ENCODE assay signal across 15 mouse cellular contexts in genomic region chr11:117498137-117498511, GRCm38 (mm10). TPM values are rescaled to one million over a fixed set of nuclear protein-coding genes. Genes with fewer than 3 reads are reported as not detected.
DNase-seq lines count a peak whose midpoint lies in the region; ATAC-seq and TF ChIP-seq lines count a peak whose summit lies in the region.
"Had no signal": no experiment of that assay in that cellular context is flagged by ENCODE, and none has a peak within 500 bp of the region (broad histone marks: within the 10 kb centered on the region; RNA-seq: fewer than 3 reads in every experiment).

No protein-coding gene starts in this region.

- H3K9me3 ChIP-seq in embryonic facial prominence, embryonic 11.5 days (replicated peaks; ENCODE audit: control insufficient read depth, low read length): no peaks in the 10 kb centered on the region
- H3K9me3 ChIP-seq in hindbrain, embryonic 13.5 days: no peaks in the 10 kb centered on the region
- H3K9me3 ChIP-seq in midbrain, embryonic 11.5 days (ENCODE audit: control insufficient read depth, low read length): no peaks in the 10 kb centered on the region
- H3K9me3 ChIP-seq: heart, embryonic 15.5 days; liver, embryonic 15.5 days had no signal

- intact Hi-C loops in gastrocnemius, adult 2 months (cut with DNase I): no loop called here
- intact Hi-C loops in left cerebral cortex, postnatal 4 days (cut with DNase I): no loop called here

- H3K27me3 ChIP-seq in embryonic facial prominence, embryonic 11.5 days (ENCODE audit: control insufficient read depth, insufficient read depth, low read length): no peaks in the 10 kb centered on the region
- H3K27me3 ChIP-seq in hindbrain, embryonic 13.5 days: peaks cover 9% of the 10 kb centered on the region
- H3K27me3 ChIP-seq in midbrain, embryonic 11.5 days (ENCODE audit: control insufficient read depth, insufficient read depth, low read length): no peaks in the 10 kb centered on the region
- H3K27me3 ChIP-seq: liver, embryonic 15.5 days had no signal

- H3K27ac ChIP-seq in gastrocnemius, adult 2 months: peak overlapping the region; percentile 78
- H3K27ac ChIP-seq in embryonic facial prominence, embryonic 11.5 days (replicated peaks; ENCODE audit: low read depth, low read length): peak overlapping the region; percentile 84
- peak overlapping the region; percentile 97 for H3K27ac ChIP-seq in hindbrain, embryonic 13.5 days
- peak overlapping the region; percentile 85 for H3K27ac ChIP-seq in midbrain, embryonic 11.5 days (ENCODE audit: low read depth, low read length)
- H3K27ac ChIP-seq: heart, embryonic 15.5 days; liver, embryonic 15.5 days had no signal

- DNase-seq in gastrocnemius, adult 2 months: no peak
- DNase-seq in gastrocnemius, adult 18-20 months (ENCODE audit: low spot score): no peak
- DNase-seq in embryonic facial prominence, embryonic 11.5 days (ENCODE audit: low spot score): no peak
- no peak for DNase-seq in midbrain, embryonic 11.5 days (ENCODE audit: low spot score, missing footprints)
- no peak for DNase-seq in cerebellum, adult 11-12 months
- DNase-seq in spleen, postnatal 36 days (ENCODE audit: low spot score in 2 of 2): no peak
- DNase-seq in left cerebral cortex, postnatal 4 days: no peak
- DNase-seq: adrenal gland, postnatal 25 days had no signal

- peaks cover 10% of the 10 kb centered on the region for H3K4me1 ChIP-seq in embryonic facial prominence, embryonic 11.5 days (ENCODE audit: control insufficient read depth, insufficient read depth, low read length)
- H3K4me1 ChIP-seq in hindbrain, embryonic 13.5 days (replicated peaks): peaks cover 54% of the 10 kb centered on the region
- peaks cover 24% of the 10 kb centered on the region for H3K4me1 ChIP-seq in midbrain, embryonic 11.5 days (ENCODE audit: control insufficient read depth, insufficient read depth, low read length)
- H3K4me1 ChIP-seq: liver, embryonic 15.5 days had no signal

- no peaks in the 10 kb centered on the region for H3K36me3 ChIP-seq in embryonic facial prominence, embryonic 11.5 days (replicated peaks; ENCODE audit: control insufficient read depth, insufficient read depth, low read depth, low read length)
- H3K36me3 ChIP-seq in hindbrain, embryonic 13.5 days: no peaks in the 10 kb centered on the region
- no peaks in the 10 kb centered on the region for H3K36me3 ChIP-seq in midbrain, embryonic 11.5 days (ENCODE audit: control insufficient read depth, insufficient read depth, low read length)
- H3K36me3 ChIP-seq: G1E; heart, embryonic 15.5 days; liver, embryonic 15.5 days had no signal

- WGBS in embryonic facial prominence, embryonic 11.5 days: 48% methylated on average over 1 of the region's 1 CpGs
- 29% methylated on average over 1 of the region's 1 CpGs for WGBS in hindbrain, embryonic 13.5 days
- 53% methylated on average over 1 of the region's 1 CpGs for WGBS in midbrain, embryonic 11.5 days

- peak overlapping the region; percentile 47 for H3K9ac ChIP-seq in embryonic facial prominence, embryonic 11.5 days (replicated peaks; ENCODE audit: low read length)
- peak overlapping the region; percentile 60 for H3K9ac ChIP-seq in hindbrain, embryonic 13.5 days
- H3K9ac ChIP-seq in midbrain, embryonic 11.5 days (ENCODE audit: low read length): peak overlapping the region; percentile 42
- H3K9ac ChIP-seq: heart, embryonic 15.5 days; liver, embryonic 15.5 days had no signal

- H3K4me2 ChIP-seq in embryonic facial prominence, embryonic 11.5 days (ENCODE audit: low read depth, low read length): peak overlapping the region; percentile 25
- H3K4me2 ChIP-seq in hindbrain, embryonic 13.5 days: peak overlapping the region; percentile 42
- peak overlapping the region; percentile 30; the same call in 1 of the 2 replicates for H3K4me2 ChIP-seq in midbrain, embryonic 11.5 days
- H3K4me2 ChIP-seq: liver, embryonic 15.5 days had no signal

- TF ChIP-seq CTCF in gastrocnemius, adult 2 months (IDR thresholded peaks at IDR 0.05): no peak

- no peak for ATAC-seq in embryonic facial prominence, embryonic 11.5 days (replicated peaks; ENCODE audit: insufficient number of reproducible peaks, low FRiP score, low TSS enrichment, low read depth)
- peak; percentile 34 for ATAC-seq in hindbrain, embryonic 13.5 days (ENCODE audit: low FRiP score)
- no peak; the same call in 1 of the 2 replicates for ATAC-seq in midbrain, embryonic 11.5 days (ENCODE audit: low FRiP score)

- no peak overlapping the region for H3K4me3 ChIP-seq in gastrocnemius, adult 2 months
- no peak overlapping the region for H3K4me3 ChIP-seq in embryonic facial prominence, embryonic 11.5 days (ENCODE audit: low read depth, low read length)
- no peak overlapping the region for H3K4me3 ChIP-seq in hindbrain, embryonic 13.5 days
- no peak overlapping the region for H3K4me3 ChIP-seq in midbrain, embryonic 11.5 days (ENCODE audit: low read depth, low read length)
- H3K4me3 ChIP-seq: heart, embryonic 15.5 days; liver, embryonic 15.5 days had no signal

RNA-seq across cellular contexts. Expression of gene Gm11733, which starts 14.0 kb away (rescaled TPM):
- not detected for total RNA-seq in gastrocnemius, adult 2 months (2021)
- total RNA-seq in gastrocnemius, adult 18-20 months (2021): not detected
- 0.17 and 0.18 TPM in 2 replicates for polyA plus RNA-seq in embryonic facial prominence, embryonic 11.5 days (2014; fragmentation: Nextera tagmentation; extraction: Ambion mirVana)
- not detected in 2 replicates for polyA plus RNA-seq in hindbrain, embryonic 13.5 days (2015; fragmentation: Nextera tagmentation; extraction: Ambion mirVana)
- polyA plus RNA-seq in midbrain, embryonic 11.5 days (2014; fragmentation: Nextera tagmentation; extraction: Ambion mirVana): 0.25 TPM in 1 of 2 replicates, not detected in the other
- total RNA-seq in left cerebral cortex, postnatal 4 days (2021): not detected
- total RNA-seq: adrenal gland, postnatal 25 days; neutrophil, adult 5-6 weeks had no signal
- polyA plus RNA-seq: G1E; heart, embryonic 15.5 days; large intestine, adult 2 months; liver, embryonic 15.5 days; spleen, adult 2 months had no signal
